Mouse (Mus musculus) T-helper 1 cell (primary cell): ENCODE measurements around the gene Sft2d1.

Experiments used
- in situ Hi-C: fragments of 300-600 bp; cut with MboI, MseI; formaldehyde crosslinking; loops from one replicate; pipeline ENCODE4 v1.15.1; 2025; ENCODE audit warnings: high pct_unique_total_duplicates

Sft2d1 gene

GRCm38 (mm10) chr17:8361281-8362103 lies 50.6 kb downstream of the Sft2d1 start:
- in situ Hi-C loops = no loop called here

GRCm38 (mm10) chr17:8367514-8368480 lies 56.9 kb downstream of the Sft2d1 start:
- in situ Hi-C loops = no loop called here

DNA sequence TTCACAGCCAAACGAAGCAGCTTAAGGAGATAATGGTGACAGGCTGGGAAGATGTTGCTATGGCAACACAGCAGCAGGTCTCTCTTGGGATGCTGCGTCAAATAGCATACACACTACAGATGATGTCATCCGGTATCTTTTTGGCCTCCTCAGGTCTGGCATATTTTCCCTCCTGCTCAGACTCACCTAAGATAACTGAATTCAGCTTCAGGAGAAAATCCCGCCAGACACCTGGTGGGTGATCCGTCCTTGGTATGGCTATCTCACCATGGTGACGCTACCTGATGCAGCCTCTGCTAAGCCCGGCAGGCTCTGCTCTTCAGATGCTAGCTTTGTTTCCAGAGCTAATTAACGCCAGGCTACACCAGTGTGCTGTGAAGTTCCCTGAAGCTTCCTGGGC lies 57.7 kb downstream of the Sft2d1 start:
- in situ Hi-C loops = no loop called here

DNA sequence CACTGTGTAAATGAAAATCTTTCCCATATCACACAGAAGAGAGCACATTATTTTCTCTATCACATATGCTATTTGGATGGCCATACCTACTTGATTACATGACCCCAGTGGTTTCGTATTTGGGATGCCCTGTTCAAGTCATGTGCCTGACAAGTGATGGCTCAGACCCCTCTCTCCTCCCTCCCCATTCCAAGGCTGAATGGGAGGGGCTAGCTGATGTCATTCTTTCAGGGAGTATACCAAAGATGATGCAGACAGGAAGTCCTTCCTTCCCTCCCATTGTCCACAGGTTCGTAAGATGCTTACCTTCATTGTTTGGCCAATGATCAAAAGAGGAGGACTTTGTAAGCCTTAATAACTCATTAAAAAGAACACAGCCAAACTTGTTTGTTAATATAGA lies 58.3 kb downstream of the Sft2d1 start:
- in situ Hi-C loops = no loop called here

DNA sequence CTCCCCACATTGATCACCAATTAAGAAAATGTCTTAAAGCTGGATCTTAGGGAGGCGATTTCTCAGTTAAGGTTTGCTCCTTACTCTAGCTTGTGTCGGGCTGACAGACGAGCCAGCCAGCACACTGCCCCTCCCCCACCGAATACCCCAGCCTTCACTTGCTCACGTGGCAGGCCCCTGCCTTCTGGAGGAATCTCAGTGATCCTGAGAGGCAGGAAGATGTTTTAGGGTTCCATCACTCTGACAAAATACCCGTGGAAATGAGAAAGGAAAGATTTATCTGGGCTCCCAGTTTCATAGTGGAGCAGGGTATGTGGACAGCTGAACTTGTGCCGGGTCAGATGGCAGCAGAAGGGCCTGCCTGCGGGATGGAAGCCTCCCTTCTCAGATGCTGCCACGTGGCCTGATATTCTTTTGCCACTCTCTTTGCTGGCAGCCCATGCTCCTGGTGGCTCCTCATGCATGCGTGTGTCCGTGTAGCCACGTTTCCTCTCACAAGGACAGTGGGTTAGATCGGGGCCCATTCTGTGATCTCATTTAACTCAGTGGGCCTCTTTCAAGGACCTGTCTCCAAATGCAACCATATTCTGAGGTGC lies 59.8 kb downstream of the Sft2d1 start:
- in situ Hi-C loops = no loop called here

DNA sequence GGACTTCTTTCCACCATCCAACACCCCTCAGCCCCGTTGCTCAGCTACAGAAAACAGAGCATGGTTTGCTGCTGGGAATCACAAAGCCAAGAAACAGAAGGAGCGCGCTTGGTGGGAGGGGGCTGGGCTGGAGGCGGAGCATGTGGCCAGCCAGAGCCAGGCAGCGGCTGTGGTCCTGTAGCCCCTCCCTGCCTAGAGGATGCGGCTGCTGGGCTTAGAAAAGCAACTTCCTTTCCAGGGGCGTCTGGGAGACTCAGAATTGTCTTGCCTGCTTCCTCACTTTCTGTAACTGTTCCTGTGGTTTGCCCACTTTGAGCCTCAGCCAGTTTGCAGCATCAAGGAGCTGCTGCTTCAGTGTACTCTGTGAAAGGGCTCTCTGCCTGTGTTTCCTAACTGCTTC lies 60.9 kb downstream of the Sft2d1 start:
- in situ Hi-C loops = no loop called here

DNA sequence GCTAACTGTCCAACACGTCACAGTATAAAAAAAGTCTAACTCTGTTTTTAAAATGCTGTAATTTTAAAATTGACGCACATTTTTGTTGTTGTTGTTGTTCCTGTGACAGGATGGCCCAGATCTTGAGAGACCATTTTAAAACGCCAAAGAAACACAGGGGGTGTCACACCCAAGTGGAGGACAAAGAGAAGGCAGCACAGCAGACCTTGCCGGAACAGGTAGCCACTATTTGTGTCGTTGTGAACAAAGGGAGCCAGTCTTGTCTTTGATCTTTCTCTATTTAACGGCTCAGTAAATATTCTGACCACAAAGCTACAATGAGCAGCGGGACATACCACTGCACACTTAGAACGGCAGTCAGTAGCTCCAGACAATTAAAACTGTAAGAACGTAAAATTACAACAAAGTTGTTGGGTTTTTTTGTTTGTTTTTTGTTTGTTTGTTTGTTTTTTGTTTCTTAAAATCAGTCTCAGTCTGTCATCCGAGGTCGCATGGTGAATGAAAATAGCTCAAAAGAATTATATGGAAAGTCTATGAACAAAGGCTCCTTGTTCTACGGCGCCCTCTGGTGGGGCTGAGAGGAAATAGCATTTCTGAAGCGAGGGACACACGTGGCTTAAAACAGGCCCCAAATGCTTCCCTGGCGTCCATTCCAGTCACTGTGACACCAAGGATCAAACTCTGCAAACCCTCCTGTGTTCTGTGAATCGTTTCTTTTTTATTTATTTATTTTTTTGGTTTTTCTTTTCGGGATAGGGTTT lies 61.6 kb downstream of the Sft2d1 start:
- in situ Hi-C loops = no loop called here
